Mouse (Mus musculus) liver, postnatal 0 days (tissue): ENCODE data around the gene Gm33543. TPM values are rescaled to one million over a fixed set of nuclear protein-coding genes. Genes with fewer than 3 reads are reported as not detected.

Source experiments
- ATAC-seq: fragments of 200-750 bp; cut with Nextera tagmentation; 2 replicates; pipeline ENCODE4 v1.8.0; 2017; ENCODE audit warnings: mild to moderate bottlenecking, moderate library complexity
- DNase-seq: peaks from one replicate; pipeline ENCODE4 v3.0.0-alpha.2; 2016
- H3K27ac ChIP-seq: fragments of 300-500 bp; sonication (generic); 2 replicates; pipeline ENCODE4 v1.5.1; 2014; ENCODE audit warnings: antibody characterized with exemption, moderate library complexity, mild to moderate bottlenecking, low read depth
- H3K27me3 ChIP-seq: fragments of 300-500 bp; sonication (generic); 2 replicates; pipeline ENCODE4 v1.6.1; 2014; ENCODE audit warnings: low read length, control low read depth, mixed read lengths; ENCODE audit not compliant: insufficient read depth
- H3K36me3 ChIP-seq: fragments of 300-500 bp; sonication (generic); replicated peaks from 2 replicates; pipeline ENCODE4 v1.6.1; 2014; ENCODE audit warnings: mild to moderate bottlenecking, control low read depth, low read length, moderate library complexity, mixed read lengths; ENCODE audit not compliant: insufficient read depth
- H3K4me1 ChIP-seq: fragments of 300-500 bp; sonication (generic); 2 replicates; pipeline ENCODE4 v1.6.1; 2014; ENCODE audit warnings: antibody characterized with exemption, mild to moderate bottlenecking, control low read depth; ENCODE audit not compliant: insufficient read depth
- H3K4me2 ChIP-seq: fragments of 300-500 bp; sonication (generic); 2 replicates; pipeline ENCODE4 v1.6.1; 2014; ENCODE audit warnings: low read depth, mild to moderate bottlenecking, low read length, moderate library complexity, mixed read lengths
- H3K4me3 ChIP-seq: fragments of 300-500 bp; sonication (generic); 2 replicates; pipeline ENCODE4 v1.5.1; 2014; ENCODE audit warnings: low read depth, low read length
- H3K9ac ChIP-seq: fragments of 300-500 bp; sonication (generic); replicated peaks from 2 replicates; pipeline ENCODE4 v1.6.1; 2014; ENCODE audit warnings: mild to moderate bottlenecking, moderate library complexity
- H3K9me3 ChIP-seq: fragments of 300-500 bp; sonication (generic); 2 replicates; pipeline ENCODE4 v1.6.1; 2016; ENCODE audit warnings: mild to moderate bottlenecking, control low read depth, low read length, mixed read lengths
- CTCF ChIP-seq: sonication (generic); IDR thresholded peaks from 2 replicates; pipeline ENCODE4 v1.5.1; 2016; ENCODE audit warnings: antibody characterized with exemption, low read depth
- EP300 ChIP-seq: IDR thresholded peaks from 2 replicates; pipeline ENCODE4 v1.6.1; 2016; ENCODE audit warnings: antibody characterized with exemption, low read depth, mild to moderate bottlenecking
- WGBS: fragments of 180-500 bp; shearing (Covaris S2); extraction: QIAGEN DNeasy Blood & Tissue Kit; methylation state at CpG from one replicate; pipeline ENCODE4 v1.1.7; 2014; ENCODE audit not compliant: insufficient replicate concordance; 5-methylcytosine and 5-hydroxymethylcytosine counted together
- polyA plus RNA-seq: library from polyadenylated mRNA; unstranded; fragments of >200 nt; fragmentation: Nextera tagmentation; extraction: Ambion mirVana; gene quantifications from 2 replicates; pipeline ENCODE4 v1.2.1, GENCODE M21; 2015

Gene Gm33543
- polyA plus RNA-seq, 1 experiment from 2014 or later: 1.2 TPM

DNA sequence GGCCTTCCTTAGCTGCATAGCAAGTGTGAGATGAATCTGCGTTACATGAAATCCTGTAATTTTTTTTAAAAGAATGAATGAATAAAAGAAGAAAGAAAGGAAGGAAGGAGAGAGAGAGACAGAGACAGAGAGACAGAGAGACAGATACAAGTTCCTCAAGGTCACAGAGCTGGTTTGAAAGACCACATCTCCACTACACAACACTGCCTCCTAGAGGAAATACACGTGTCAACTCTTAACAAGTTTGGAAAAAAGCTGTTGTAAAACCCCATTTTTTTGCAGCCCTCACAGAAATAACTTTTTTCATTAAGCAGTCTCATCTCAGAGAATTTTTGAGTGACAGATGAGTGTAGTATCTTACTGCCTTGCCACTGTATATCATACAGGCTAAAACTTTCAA, 15.4 kb upstream of the Gm33543 start:
- Histone ChIP-seq H3K4me3 (no peak overlapping the region), H3K4me1 (no peaks in the 10 kb centered on the region), H3K27ac (no peak overlapping the region), H3K9ac (no peak overlapping the region), H3K4me2 (no peak overlapping the region), H3K36me3 (no peaks in the 10 kb centered on the region), H3K9me3 (no peaks in the 10 kb centered on the region), H3K27me3 (no peaks in the 10 kb centered on the region)
- ATAC-seq (no peak; the same call in 1 of the 2 replicates), DNase-seq (peak; percentile 11)
- TF ChIP-seq EP300: no peak
- TF ChIP-seq CTCF: peak; percentile 80
- 29% methylated on average over 2 of the region's 2 CpGs for WGBS

DNA sequence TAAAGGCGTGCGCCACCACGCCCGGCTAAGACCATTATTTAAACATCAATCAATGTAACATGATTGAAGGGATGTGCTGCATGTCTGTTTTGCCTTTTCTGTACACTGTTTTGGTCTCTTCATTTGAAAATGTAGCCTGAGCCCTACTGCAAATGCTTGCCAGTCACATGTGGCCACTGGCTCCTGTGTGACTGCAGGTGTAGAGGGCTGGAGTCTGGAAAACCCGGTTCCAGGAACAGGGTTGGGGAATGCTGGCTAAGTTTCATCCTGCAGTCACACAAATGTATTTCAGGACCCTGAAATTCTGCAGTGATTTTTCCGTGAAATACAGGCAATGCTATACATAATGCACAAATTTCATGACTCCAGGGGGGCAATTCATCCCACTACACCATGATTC, 12.7 kb upstream of the Gm33543 start:
- H3K9me3 ChIP-seq: no peaks in the 10 kb centered on the region
- no peaks in the 10 kb centered on the region for H3K36me3 ChIP-seq
- DNase-seq: no peak
- ATAC-seq: no peak
- no peaks in the 10 kb centered on the region for H3K4me1 ChIP-seq
- H3K9ac ChIP-seq: no peak overlapping the region
- H3K27ac ChIP-seq: no peak overlapping the region
- H3K27me3 ChIP-seq: no peaks in the 10 kb centered on the region
- H3K4me3 ChIP-seq: no peak overlapping the region
- WGBS: 79% methylated on average over 6 of the region's 6 CpGs
- no peak for TF ChIP-seq CTCF
- TF ChIP-seq EP300: no peak
- no peak overlapping the region for H3K4me2 ChIP-seq

DNA sequence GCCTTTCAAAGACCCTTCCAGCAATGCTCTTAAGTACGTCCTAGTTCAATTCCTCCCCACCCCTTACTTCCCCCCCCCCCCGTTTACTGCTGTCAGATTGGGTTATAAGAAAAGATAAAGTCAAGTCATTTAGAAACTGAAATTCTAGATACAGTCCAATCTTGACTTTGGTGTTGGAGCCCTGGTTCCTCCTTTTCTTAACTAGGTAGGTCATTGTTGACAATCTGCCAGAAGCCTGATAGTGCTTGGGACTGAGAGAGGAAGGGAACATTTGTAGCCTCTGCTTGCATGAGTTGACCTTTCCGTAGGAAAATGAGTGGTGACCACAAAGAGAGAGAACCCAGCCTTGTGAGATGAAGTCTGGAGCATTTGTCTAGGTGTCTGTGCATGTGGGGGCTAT, 7.8 kb upstream of the Gm33543 start:
- H3K27ac ChIP-seq: no peak overlapping the region
- H3K4me1 ChIP-seq: no peaks in the 10 kb centered on the region; the same call in 1 of the 2 replicates
- no peaks in the 10 kb centered on the region for H3K27me3 ChIP-seq
- DNase-seq: no peak
- H3K4me2 ChIP-seq: no peak overlapping the region
- H3K9me3 ChIP-seq: no peaks in the 10 kb centered on the region
- TF ChIP-seq EP300: no peak
- no peak for TF ChIP-seq CTCF
- no peak overlapping the region for H3K4me3 ChIP-seq
- no peak overlapping the region for H3K9ac ChIP-seq
- ATAC-seq: no peak
- H3K36me3 ChIP-seq: no peaks in the 10 kb centered on the region
- 54% methylated on average over 3 of the region's 3 CpGs for WGBS

- Histone ChIP-seq H3K9me3 (no peaks in the 10 kb centered on the region), H3K4me3 (no peak overlapping the region), H3K4me2 (no peak overlapping the region), H3K36me3 (no peaks in the 10 kb centered on the region), H3K27me3 (no peaks in the 10 kb centered on the region), H3K4me1 (no peaks in the 10 kb centered on the region; the same call in 1 of the 2 replicates), H3K27ac (no peak overlapping the region), H3K9ac (no peak overlapping the region)
- WGBS: 72% methylated on average over 3 of the region's 3 CpGs
- TF ChIP-seq EP300: no peak
- TF ChIP-seq CTCF: no peak
- DNase-seq: no peak
- no peak for ATAC-seq
Measured at GRCm38 (mm10) chr10:95846739-95847138, 4.0 kb upstream of the Gm33543 start.

- H3K36me3 ChIP-seq: no peaks in the 10 kb centered on the region
- no peaks in the 10 kb centered on the region for H3K9me3 ChIP-seq
- H3K9ac ChIP-seq: no peak overlapping the region
- no peaks in the 10 kb centered on the region; the same call in 1 of the 2 replicates for H3K4me1 ChIP-seq
- H3K27ac ChIP-seq: no peak overlapping the region
- H3K4me2 ChIP-seq: no peak overlapping the region
- TF ChIP-seq CTCF (no peak), EP300 (no peak)
- H3K4me3 ChIP-seq: no peak overlapping the region
- no peaks in the 10 kb centered on the region for H3K27me3 ChIP-seq
- ATAC-seq (no peak), DNase-seq (no peak)
Measured at GRCm38 (mm10) chr10:95846281-95846680, 3.6 kb upstream of the Gm33543 start.

- Histone ChIP-seq H3K9me3 (no peaks in the 10 kb centered on the region), H3K4me2 (no peak overlapping the region), H3K4me1 (no peaks in the 10 kb centered on the region; the same call in 1 of the 2 replicates), H3K9ac (no peak overlapping the region), H3K36me3 (no peaks in the 10 kb centered on the region), H3K27ac (no peak overlapping the region), H3K27me3 (no peaks in the 10 kb centered on the region), H3K4me3 (no peak overlapping the region)
- no peak for DNase-seq
- TF ChIP-seq EP300 (no peak), CTCF (no peak)
- 64% methylated on average over 1 of the region's 1 CpGs for WGBS
- ATAC-seq: no peak
Measured at GRCm38 (mm10) chr10:95843878-95844277, 1.1 kb upstream of the Gm33543 start.

DNA sequence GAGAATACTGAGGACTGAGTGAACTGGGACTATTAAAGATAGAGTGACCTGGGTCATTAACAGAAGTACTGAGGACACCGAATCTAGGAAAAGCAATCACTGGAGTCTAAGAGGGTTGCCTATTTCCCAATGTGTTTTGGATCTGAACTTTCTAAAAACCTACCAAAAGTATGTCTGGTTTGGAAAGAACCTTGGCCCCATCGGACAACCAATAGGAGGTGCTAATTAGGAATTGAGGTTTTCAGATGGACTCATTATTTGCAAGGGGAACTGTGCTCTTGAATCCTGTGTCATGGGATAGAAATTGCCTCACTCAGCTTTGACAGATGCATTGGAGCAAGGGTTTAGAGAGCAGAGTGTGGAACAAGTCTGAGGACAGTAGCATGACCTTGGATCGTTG, 1.5 kb downstream of the Gm33543 start:
- Histone ChIP-seq H3K4me2 (no peak overlapping the region), H3K4me3 (no peak overlapping the region), H3K9me3 (no peaks in the 10 kb centered on the region), H3K36me3 (no peaks in the 10 kb centered on the region), H3K4me1 (no peaks in the 10 kb centered on the region; the same call in 1 of the 2 replicates), H3K27ac (peak overlapping the region; percentile 30; the same call in 1 of the 2 replicates), H3K27me3 (no peaks in the 10 kb centered on the region), H3K9ac (no peak overlapping the region)
- ATAC-seq: no peak
- 80% methylated on average over 3 of the region's 3 CpGs for WGBS
- DNase-seq: no peak
- no peak for TF ChIP-seq CTCF
- TF ChIP-seq EP300: no peak
